Mouse (Mus musculus): ENCODE results near the gene Metap1d. TPM values are rescaled to one million over a fixed set of nuclear protein-coding genes. Genes with fewer than 3 reads are reported as not detected.
A peak's percentile ranks its signal among the peaks of the same experiment; 100 is the strongest.

Gene Metap1d
- polyA plus RNA-seq, 1 experiment from 2014 or later: 13.5 TPM

DNA sequence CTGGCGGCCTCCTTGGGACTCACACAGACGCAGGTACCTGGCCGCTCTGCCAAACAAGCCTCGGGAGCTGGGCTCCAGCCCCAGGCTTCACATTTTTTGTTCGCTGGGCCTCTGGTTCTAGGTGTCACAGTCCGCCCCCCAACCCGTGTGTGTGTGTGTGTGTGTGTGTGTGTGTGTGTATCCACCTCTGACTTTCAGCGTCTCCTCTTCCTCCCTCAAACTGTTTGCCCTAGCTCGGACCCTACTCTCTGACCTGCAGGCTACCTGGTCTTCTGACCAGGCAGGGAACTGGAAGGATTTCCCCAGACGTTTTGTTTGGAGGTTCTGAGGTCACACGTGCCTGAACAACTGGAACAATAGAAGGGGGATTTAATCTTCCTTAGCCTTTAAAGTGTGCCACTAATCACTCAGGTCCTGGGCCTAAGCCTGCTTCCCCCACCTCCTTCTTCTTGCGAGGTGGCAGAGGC lies 78.1 kb downstream of the Metap1d start:
- 4% methylated on average over 12 of the region's 12 CpGs for WGBS
- Histone ChIP-seq H3K9me3 (ENCODE audit: control insufficient read depth) (no peaks in the 10 kb centered on the region), H3K4me2 (replicated peaks; ENCODE audit: low read depth) (no peak overlapping the region), H3K9ac (ENCODE audit: low read depth, low read length) (no peak overlapping the region), H3K4me3 (ENCODE audit: low read depth, low read length) (no peak overlapping the region), H3K36me3 (ENCODE audit: control insufficient read depth, insufficient read depth) (no peaks in the 10 kb centered on the region), H3K27me3 (replicated peaks; ENCODE audit: control insufficient read depth, insufficient read depth, low read length) (peaks cover 94% of the 10 kb centered on the region), H3K27ac (ENCODE audit: low read depth, low read length) (no peak overlapping the region), H3K4me1 (replicated peaks; ENCODE audit: control insufficient read depth, insufficient read depth, low read length) (peaks cover 4% of the 10 kb centered on the region; the same call in 1 of the 2 replicates)
- TF ChIP-seq CTCF (IDR thresholded peaks at IDR 0.05; ENCODE audit: low read depth): no peak
- ATAC-seq: no peak

DNA sequence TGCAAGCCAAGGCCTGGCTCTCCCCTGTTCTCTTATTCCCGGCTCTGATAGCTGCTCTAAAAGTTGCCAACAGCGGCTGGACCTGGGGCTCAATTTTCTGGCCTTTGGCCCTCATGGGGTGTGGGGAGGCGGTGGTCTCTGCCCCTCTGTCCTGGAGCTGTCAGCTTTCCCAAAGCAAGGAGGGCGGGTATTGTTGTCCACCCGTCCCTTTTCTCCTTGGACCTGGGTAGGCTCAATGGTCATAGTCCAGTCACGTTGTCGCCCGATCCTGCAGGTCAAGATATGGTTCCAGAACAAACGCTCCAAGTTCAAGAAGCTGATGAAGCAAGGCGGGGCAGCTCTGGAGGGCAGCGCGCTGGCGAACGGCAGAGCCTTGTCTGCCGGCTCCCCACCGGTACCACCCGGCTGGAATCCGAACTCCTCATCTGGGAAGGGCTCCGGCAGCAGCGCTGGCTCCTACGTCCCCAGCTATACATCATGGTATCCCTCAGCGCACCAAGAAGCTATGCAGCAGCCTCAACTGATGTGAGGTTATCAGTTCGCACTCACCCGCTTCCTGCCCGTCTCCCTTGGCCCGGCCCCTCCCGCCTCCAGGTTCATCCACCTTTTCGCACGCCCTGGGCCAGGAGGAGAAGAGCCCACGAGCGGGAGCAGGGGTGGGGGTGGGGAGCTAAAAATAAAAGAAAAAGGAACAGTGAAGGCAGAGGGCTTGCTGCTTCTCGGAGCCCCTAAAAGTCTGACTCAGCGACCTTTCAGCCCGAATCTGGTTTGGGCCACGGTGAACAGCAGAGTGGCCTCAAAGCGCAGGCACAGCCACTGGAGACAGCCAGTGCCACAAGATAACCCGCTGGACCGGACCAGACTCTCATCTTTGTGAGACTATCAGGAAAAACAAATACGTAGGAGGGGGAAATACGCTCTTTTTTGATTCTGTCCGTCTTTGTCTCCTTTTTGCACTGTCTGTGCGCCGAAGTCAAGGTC lies 79.2 kb downstream of the Metap1d start:
- Histone ChIP-seq H3K9me3 (ENCODE audit: control insufficient read depth) (no peaks in the 10 kb centered on the region), H3K4me1 (replicated peaks; ENCODE audit: control insufficient read depth, insufficient read depth, low read length) (peaks cover 4% of the 10 kb centered on the region; the same call in 1 of the 2 replicates), H3K4me2 (replicated peaks; ENCODE audit: low read depth) (0 out of 2 replicates have a peak overlapping the region, but pooled peaks have one; percentile 6), H3K9ac (ENCODE audit: low read depth, low read length) (no peak overlapping the region), H3K27me3 (replicated peaks; ENCODE audit: control insufficient read depth, insufficient read depth, low read length) (peaks cover 94% of the 10 kb centered on the region), H3K4me3 (ENCODE audit: low read depth, low read length) (peak overlapping the region; percentile 9; the same call in 1 of the 2 replicates), H3K36me3 (ENCODE audit: control insufficient read depth, insufficient read depth) (no peaks in the 10 kb centered on the region), H3K27ac (ENCODE audit: low read depth, low read length) (no peak overlapping the region)
- 1% methylated on average over 43 of the region's 43 CpGs for WGBS
- TF ChIP-seq CTCF (IDR thresholded peaks at IDR 0.05; ENCODE audit: low read depth): no peak
- ATAC-seq: no peak

DNA sequence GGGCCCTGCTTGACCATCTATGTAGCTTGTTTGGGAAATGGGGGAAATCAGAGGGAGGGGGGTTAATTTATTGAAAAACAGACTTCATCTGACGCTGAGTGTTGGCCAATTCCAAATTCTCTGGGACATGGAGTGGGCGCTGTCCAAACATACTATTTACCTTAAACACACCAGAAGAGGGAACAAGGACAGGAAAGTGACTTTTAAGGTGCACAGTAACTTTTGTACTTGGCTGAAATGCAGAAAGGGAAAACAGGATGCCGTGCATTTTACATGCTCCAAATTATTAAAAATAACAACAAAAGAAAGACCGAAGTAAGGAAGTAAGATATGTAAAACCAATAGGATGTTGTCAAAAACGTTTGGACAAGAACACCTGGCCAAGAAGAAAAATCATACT lies 80.0 kb downstream of the Metap1d start:
- TF ChIP-seq CTCF (IDR thresholded peaks at IDR 0.05; ENCODE audit: low read depth): no peak
- no peak overlapping the region for H3K4me3 ChIP-seq (ENCODE audit: low read depth, low read length)
- no peaks in the 10 kb centered on the region for H3K9me3 ChIP-seq (ENCODE audit: control insufficient read depth)
- ATAC-seq: no peak
- no peak overlapping the region for H3K4me2 ChIP-seq (replicated peaks; ENCODE audit: low read depth)
- H3K27ac ChIP-seq (ENCODE audit: low read depth, low read length): no peak overlapping the region
- H3K27me3 ChIP-seq (replicated peaks; ENCODE audit: control insufficient read depth, insufficient read depth, low read length): peaks cover 95% of the 10 kb centered on the region
- peaks cover 4% of the 10 kb centered on the region; the same call in 1 of the 2 replicates for H3K4me1 ChIP-seq (replicated peaks; ENCODE audit: control insufficient read depth, insufficient read depth, low read length)
- no peaks in the 10 kb centered on the region for H3K36me3 ChIP-seq (ENCODE audit: control insufficient read depth, insufficient read depth)
- H3K9ac ChIP-seq (ENCODE audit: low read depth, low read length): no peak overlapping the region
- WGBS: 10% methylated on average over 5 of the region's 5 CpGs

DNA sequence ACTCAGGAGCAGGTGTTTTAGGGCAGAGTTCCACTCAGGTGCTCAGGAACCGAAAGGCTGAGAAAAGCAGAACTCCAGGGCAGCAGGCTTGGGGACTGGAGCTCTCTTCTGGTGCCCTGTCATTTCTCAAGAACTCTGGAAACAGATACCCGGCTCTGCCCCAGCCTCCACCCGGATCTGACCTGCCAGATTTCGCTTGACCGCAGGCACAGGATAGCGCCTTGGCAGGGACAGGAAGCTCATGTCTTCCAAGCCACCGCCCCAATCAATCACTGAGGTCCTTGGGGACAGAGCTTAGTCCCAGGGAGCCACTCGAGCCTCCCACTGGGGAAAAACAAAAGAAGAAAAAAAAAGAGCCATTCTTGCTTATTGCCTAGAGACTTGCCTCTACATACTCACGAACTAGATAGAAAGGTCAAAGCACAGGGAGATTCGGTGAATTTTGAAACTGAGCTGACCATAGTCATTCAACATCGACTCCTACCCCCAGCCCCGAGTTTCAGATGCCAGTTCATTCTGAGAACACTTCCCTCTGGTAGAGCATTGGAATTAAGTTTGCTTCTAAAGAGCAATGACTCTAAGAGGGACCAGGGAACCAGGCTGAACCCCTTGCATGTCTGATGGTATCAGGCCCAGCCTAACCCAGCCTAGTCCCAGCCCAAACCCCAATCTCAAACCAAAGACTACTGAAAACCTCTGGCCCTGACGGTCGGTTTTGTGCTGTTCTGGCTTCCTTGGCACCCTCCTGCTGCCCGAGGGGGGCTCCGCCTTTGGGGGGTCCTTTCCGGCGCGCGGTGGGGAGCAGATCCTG lies 81.4 kb downstream of the Metap1d start:
- no peak for TF ChIP-seq CTCF (IDR thresholded peaks at IDR 0.05; ENCODE audit: low read depth)
- no peaks in the 10 kb centered on the region for H3K36me3 ChIP-seq (ENCODE audit: control insufficient read depth, insufficient read depth)
- H3K27ac ChIP-seq (ENCODE audit: low read depth, low read length): no peak overlapping the region
- H3K4me3 ChIP-seq (ENCODE audit: low read depth, low read length): no peak overlapping the region
- peaks cover 95% of the 10 kb centered on the region for H3K27me3 ChIP-seq (replicated peaks; ENCODE audit: control insufficient read depth, insufficient read depth, low read length)
- H3K9ac ChIP-seq (ENCODE audit: low read depth, low read length): no peak overlapping the region
- WGBS: 1% methylated on average over 20 of the region's 20 CpGs
- H3K4me1 ChIP-seq (replicated peaks; ENCODE audit: control insufficient read depth, insufficient read depth, low read length): peaks cover 4% of the 10 kb centered on the region; the same call in 1 of the 2 replicates
- no peak overlapping the region for H3K4me2 ChIP-seq (replicated peaks; ENCODE audit: low read depth)
- no peaks in the 10 kb centered on the region for H3K9me3 ChIP-seq (ENCODE audit: control insufficient read depth)
- no peak for ATAC-seq

DNA sequence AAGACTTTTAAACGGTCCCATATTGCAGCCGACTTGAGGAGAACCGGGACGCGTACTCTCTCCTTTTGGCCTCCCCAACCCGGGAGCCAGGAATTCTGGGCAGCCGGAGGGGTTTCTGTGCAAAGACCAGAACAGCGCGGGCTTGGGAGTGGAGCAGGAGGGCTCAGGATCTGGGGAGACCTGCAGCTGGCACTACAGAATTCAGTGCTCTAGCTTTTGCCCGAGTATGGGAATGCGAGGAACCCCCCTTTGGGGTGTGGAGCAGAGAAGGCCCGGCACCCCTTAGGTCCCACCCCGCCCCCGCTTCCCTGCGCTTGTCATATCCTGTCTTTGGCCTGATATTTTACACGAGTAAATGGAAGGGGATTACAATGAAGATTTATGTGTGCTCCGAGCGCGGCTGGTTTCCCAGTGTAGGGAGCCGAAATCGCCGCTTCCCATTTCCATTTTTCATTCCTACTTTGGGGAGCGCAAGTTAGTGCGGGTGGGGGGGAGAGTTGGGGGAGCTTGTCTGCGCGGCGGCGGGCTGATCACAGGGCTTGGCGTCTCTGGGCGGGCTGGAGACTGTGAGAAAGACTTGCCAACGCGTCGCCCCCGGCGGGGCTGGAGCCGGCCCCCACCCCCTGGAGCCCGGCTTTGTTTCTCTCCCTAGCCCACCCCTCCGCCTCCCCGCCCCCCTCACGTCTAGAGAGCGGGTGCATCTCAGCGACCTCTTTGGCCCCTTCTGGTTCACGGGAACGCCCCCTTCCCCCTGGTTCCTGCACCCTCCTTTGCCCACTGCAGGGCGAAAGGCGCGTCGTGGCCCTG lies 87.7 kb downstream of the Metap1d start:
- H3K4me3 ChIP-seq (ENCODE audit: low read depth, low read length): 0 out of 2 replicates have a peak overlapping the region, but pooled peaks have one; percentile 11
- no peak overlapping the region for H3K9ac ChIP-seq (ENCODE audit: low read depth, low read length)
- TF ChIP-seq CTCF (IDR thresholded peaks at IDR 0.05; ENCODE audit: low read depth): no peak
- H3K27me3 ChIP-seq (replicated peaks; ENCODE audit: control insufficient read depth, insufficient read depth, low read length): peaks cover 97% of the 10 kb centered on the region
- no peaks in the 10 kb centered on the region for H3K9me3 ChIP-seq (ENCODE audit: control insufficient read depth)
- peak overlapping the region; percentile 24; the same call in 1 of the 2 replicates for H3K4me2 ChIP-seq (replicated peaks; ENCODE audit: low read depth)
- H3K27ac ChIP-seq (ENCODE audit: low read depth, low read length): no peak overlapping the region
- no peaks in the 10 kb centered on the region for H3K4me1 ChIP-seq (replicated peaks; ENCODE audit: control insufficient read depth, insufficient read depth, low read length)
- 1% methylated on average over 42 of the region's 48 CpGs for WGBS
- ATAC-seq: no peak
- H3K36me3 ChIP-seq (ENCODE audit: control insufficient read depth, insufficient read depth): no peaks in the 10 kb centered on the region
